Mouse (Mus musculus): ENCODE data around the gene Emc8.

DNA sequence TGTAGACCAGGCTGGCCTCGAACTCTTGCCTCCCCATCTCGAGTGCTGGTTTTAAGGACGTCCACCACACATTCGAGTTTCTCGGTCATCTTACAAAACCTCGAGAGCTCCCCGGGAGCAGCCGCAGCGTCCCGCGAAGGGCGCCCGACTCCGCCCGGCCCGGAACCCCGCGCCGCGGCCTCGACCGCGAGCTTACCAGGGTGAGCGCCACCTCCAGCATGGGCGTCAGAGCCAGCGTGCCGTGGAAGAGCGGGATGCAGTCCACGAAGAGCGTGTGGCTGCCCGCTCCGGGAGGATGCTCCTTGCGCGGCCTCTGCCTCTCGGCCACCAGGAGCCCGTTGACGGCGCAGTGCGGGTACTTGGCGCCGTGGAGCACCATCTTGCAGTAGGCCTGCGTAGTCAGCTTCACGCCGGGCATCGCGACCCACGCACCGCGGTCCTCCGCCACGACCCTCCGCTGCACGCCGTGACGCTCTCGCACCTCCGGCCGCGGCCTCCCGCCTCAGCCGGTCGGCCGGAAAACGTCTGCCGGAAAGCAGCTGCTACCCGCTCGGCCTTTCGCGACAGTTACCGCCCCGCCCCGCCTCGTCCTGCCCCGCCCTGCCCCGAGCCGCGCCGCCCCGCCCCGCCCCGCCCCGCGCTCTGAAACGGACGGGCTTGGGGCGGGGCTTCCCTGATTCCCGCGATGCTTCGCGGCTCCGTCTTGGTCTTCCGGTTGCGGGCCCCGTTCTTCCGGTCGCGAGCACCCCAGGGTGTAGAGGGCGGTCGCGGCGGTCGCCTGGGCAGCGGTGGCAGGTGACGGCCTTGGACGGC lies 606 bp downstream of the Emc8 start, which contains the start of the genes Gm27021 and Cox4i1:
- TF ChIP-seq GATA1 (IDR thresholded peaks at IDR 0.05; ENCODE audit: low read length) (no peak), TAL1 (IDR thresholded peaks at IDR 0.05; ENCODE audit: low read length) (no peak)
